Mouse (Mus musculus) heart, embryonic 13.5 days (tissue): ENCODE results near the gene Nvl. TPM values are rescaled to one million over a fixed set of nuclear protein-coding genes. Genes with fewer than 3 reads are reported as not detected.
A peak's percentile ranks its signal among the peaks of the same experiment; 100 is the strongest.

Experiments used
- ATAC-seq: fragments of 200-750 bp; cut with Nextera tagmentation; 2 replicates; pipeline ENCODE4 v1.8.0; 2017; ENCODE audit warnings: moderate TSS enrichment; ENCODE audit not compliant: insufficient number of reproducible peaks, low FRiP score, low TSS enrichment; ENCODE audit errors: extremely low read depth
- H3K27ac ChIP-seq: fragments of 300-500 bp; sonication (generic); replicated peaks from 2 replicates; pipeline ENCODE4 v1.5.1; 2015; ENCODE audit warnings: moderate library complexity, mild to moderate bottlenecking, inconsistent platforms
- H3K27me3 ChIP-seq: fragments of 300-500 bp; sonication (generic); replicated peaks from 2 replicates; pipeline ENCODE4 v1.6.1; 2015; ENCODE audit warnings: mild to moderate bottlenecking, inconsistent platforms
- H3K36me3 ChIP-seq: fragments of 300-500 bp; sonication (generic); 2 replicates; pipeline ENCODE4 v1.6.1; 2015; ENCODE audit warnings: mild to moderate bottlenecking, inconsistent platforms
- H3K4me1 ChIP-seq: fragments of 300-500 bp; sonication (generic); 2 replicates; pipeline ENCODE4 v1.6.1; 2015; ENCODE audit warnings: inconsistent platforms
- H3K4me2 ChIP-seq: fragments of 300-500 bp; sonication (generic); 2 replicates; pipeline ENCODE4 v1.6.1; 2015; ENCODE audit warnings: inconsistent platforms, mild to moderate bottlenecking, moderate library complexity
- H3K4me3 ChIP-seq: fragments of 300-500 bp; sonication (generic); 2 replicates; pipeline ENCODE4 v1.5.1; 2015; ENCODE audit warnings: moderate library complexity, mild to moderate bottlenecking, inconsistent platforms
- H3K9ac ChIP-seq: fragments of 300-500 bp; sonication (generic); 2 replicates; pipeline ENCODE4 v1.6.1; 2015; ENCODE audit warnings: inconsistent platforms, mild to moderate bottlenecking, moderate library complexity
- H3K9me3 ChIP-seq: fragments of 300-500 bp; sonication (generic); 2 replicates; pipeline ENCODE4 v1.6.1; 2016; ENCODE audit warnings: inconsistent platforms
- WGBS: fragments of 180-500 bp; shearing (Covaris S2); methylation state at CpG from one replicate; pipeline ENCODE4 v1.1.7; 2015; ENCODE audit warnings: mixed read lengths; 5-methylcytosine and 5-hydroxymethylcytosine counted together
- polyA plus RNA-seq: library from polyadenylated mRNA; unstranded; fragments of >200 nt; fragmentation: Nextera tagmentation; extraction: Ambion mirVana; gene quantifications from 2 replicates; pipeline ENCODE4 v1.2.1, GENCODE M21; 2015

The Nvl gene
- polyA plus RNA-seq, 1 experiment from 2014 or later = 19.6 TPM

DNA sequence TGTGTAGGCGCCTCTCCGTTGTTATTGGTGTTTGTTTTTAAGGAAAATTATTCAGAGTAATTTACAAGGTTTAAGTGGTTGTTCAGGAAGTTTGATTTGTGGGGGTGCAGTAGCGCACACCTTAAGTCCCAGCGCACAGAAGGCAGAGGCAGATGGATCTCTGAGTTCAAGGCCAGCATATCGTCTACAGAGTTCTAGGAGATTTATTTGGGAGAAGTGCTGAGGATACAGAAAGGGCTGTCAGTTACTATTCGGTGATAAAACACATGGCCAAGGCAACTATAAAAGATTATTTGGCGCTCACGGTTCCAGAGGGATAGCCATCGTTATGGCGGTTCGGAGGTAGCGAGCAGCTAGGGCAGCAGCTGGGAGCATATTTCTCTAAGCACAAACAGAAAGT lies 962 bp upstream of the Nvl start:
- WGBS = 15% methylated on average over 12 of the region's 12 CpGs
- peak overlapping the region; percentile 83 for H3K4me3 ChIP-seq
- H3K4me1 ChIP-seq = peaks cover 21% of the 10 kb centered on the region
- peak overlapping the region; percentile 87 for H3K4me2 ChIP-seq
- H3K9me3 ChIP-seq = no peaks in the 10 kb centered on the region
- H3K36me3 ChIP-seq = peaks cover 22% of the 10 kb centered on the region
- H3K27me3 ChIP-seq = no peaks in the 10 kb centered on the region
- H3K27ac ChIP-seq = peak overlapping the region; percentile 87
- peak overlapping the region; percentile 89 for H3K9ac ChIP-seq
- no peak for ATAC-seq

- Histone ChIP-seq H3K9me3 (no peaks in the 10 kb centered on the region), H3K4me2 (peak overlapping the region; percentile 87), H3K4me3 (peak overlapping the region; percentile 83), H3K9ac (peak overlapping the region; percentile 89), H3K27me3 (no peaks in the 10 kb centered on the region), H3K36me3 (peaks cover 35% of the 10 kb centered on the region), H3K4me1 (peaks cover 21% of the 10 kb centered on the region), H3K27ac (peak overlapping the region; percentile 87)
- peak; percentile 45; the same call in 1 of the 2 replicates for ATAC-seq
- WGBS = 0% methylated on average over 12 of the region's 12 CpGs
Measured at GRCm38 (mm10) chr1:181143609-181143949, 425 bp downstream of the Nvl start.

GRCm38 (mm10) chr1:181138730-181139129 lies 5.3 kb downstream of the Nvl start:
- Histone ChIP-seq H3K27me3 (no peaks in the 10 kb centered on the region), H3K4me1 (peaks cover 9% of the 10 kb centered on the region), H3K36me3 (peaks cover 80% of the 10 kb centered on the region), H3K9ac (no peak overlapping the region), H3K4me3 (no peak overlapping the region), H3K9me3 (no peaks in the 10 kb centered on the region), H3K27ac (no peak overlapping the region), H3K4me2 (no peak overlapping the region)
- ATAC-seq = no peak
- 89% methylated on average over 7 of the region's 7 CpGs for WGBS

DNA sequence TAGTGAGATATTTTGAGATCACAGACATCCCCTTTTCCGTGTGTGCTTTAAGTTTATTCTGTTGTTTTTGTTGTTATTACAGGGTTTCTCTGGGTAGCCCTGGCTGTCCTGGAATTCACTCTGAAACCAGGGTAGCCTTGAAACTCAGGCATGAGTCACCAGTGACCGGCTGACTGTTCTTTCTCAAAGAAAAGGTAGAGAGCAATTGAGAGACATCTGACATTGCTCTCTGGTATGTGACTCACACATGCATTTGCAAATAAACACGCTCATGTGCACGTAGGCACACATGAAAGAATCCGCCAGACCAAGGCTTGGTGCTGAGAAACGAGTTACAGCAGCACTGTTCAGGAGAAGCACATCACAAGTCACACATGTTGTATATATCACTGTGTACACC lies 12.1 kb downstream of the Nvl start:
- no peak overlapping the region for H3K4me2 ChIP-seq
- no peaks in the 10 kb centered on the region for H3K9me3 ChIP-seq
- H3K4me1 ChIP-seq = no peaks in the 10 kb centered on the region
- H3K36me3 ChIP-seq = peaks cover 95% of the 10 kb centered on the region
- H3K27ac ChIP-seq = no peak overlapping the region
- H3K4me3 ChIP-seq = no peak overlapping the region
- no peak for ATAC-seq
- H3K27me3 ChIP-seq = no peaks in the 10 kb centered on the region
- H3K9ac ChIP-seq = no peak overlapping the region
- WGBS = 90% methylated on average over 6 of the region's 6 CpGs

DNA sequence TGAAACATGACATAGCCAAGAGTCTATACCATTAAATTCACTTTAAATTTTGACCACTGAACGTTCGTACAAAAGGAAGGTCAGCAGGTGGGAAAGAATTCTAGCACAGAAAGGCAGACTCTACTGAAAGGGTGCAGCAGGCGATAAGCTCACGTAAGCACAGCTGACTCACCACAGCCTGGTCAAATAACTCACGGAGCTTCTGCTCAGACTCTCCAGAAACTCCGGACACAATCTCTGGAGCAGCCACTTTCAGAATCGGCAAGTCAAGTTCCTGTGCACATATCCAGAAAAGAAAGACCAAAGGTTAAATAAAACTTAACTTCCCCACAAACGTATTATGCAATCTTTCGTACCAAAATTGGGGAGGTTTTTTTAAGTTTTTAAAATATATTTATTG lies 17.2 kb downstream of the Nvl start:
- H3K4me1 ChIP-seq = no peaks in the 10 kb centered on the region
- no peaks in the 10 kb centered on the region for H3K9me3 ChIP-seq
- no peak overlapping the region for H3K27ac ChIP-seq
- no peak overlapping the region for H3K4me2 ChIP-seq
- H3K27me3 ChIP-seq = no peaks in the 10 kb centered on the region
- ATAC-seq = no peak
- peaks cover 94% of the 10 kb centered on the region for H3K36me3 ChIP-seq
- no peak overlapping the region for H3K4me3 ChIP-seq
- no peak overlapping the region for H3K9ac ChIP-seq
- WGBS = 88% methylated on average over 9 of the region's 9 CpGs

DNA sequence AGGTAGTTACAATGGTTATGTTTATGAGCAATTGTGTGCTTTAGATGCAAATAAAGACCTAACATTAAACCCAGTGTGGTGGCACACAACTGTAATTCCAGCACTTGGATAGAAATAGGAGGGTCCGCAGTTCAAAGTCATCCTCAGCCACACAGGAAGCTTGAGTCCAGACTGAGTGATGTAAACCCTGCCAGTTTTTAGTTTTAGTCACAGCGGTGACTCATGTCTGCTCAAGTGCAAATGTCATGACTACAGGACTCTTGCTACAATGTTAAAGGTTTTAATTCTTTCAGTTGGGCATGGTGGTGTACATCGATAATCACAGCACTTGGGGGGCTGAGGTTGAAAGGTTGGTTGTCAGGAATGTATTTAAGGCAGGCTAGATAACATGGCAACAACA lies 18.1 kb downstream of the Nvl start:
- H3K4me2 ChIP-seq = no peak overlapping the region
- H3K9ac ChIP-seq = no peak overlapping the region
- no peak overlapping the region for H3K27ac ChIP-seq
- ATAC-seq = no peak
- 93% methylated on average over 3 of the region's 3 CpGs for WGBS
- H3K4me3 ChIP-seq = no peak overlapping the region
- H3K36me3 ChIP-seq = peaks cover 96% of the 10 kb centered on the region
- no peaks in the 10 kb centered on the region for H3K9me3 ChIP-seq
- H3K27me3 ChIP-seq = no peaks in the 10 kb centered on the region
- H3K4me1 ChIP-seq = no peaks in the 10 kb centered on the region

DNA sequence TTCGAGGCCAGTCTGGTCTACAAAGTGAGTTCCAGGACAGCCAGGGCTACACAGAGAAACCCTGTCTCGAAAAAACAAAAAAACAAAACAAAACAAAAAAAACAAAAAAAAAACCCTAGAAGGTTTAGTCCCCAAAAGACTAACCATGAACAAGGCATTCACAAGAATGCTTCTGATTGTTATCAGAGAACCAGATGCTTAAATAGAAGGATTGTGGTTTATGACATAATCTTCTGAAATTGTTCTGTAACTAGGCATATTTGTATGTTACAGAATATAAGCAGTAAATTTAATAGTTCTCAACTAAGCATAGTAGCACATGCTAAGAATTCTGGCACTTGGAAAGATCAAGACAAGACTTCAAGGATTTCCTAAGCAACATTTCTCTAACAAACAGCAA lies 19.9 kb downstream of the Nvl start:
- Histone ChIP-seq H3K36me3 (peaks cover 95% of the 10 kb centered on the region), H3K4me1 (no peaks in the 10 kb centered on the region), H3K4me2 (no peak overlapping the region), H3K27me3 (no peaks in the 10 kb centered on the region), H3K27ac (no peak overlapping the region), H3K4me3 (no peak overlapping the region), H3K9me3 (no peaks in the 10 kb centered on the region), H3K9ac (no peak overlapping the region)
- 89% methylated on average over 2 of the region's 2 CpGs for WGBS
- ATAC-seq = no peak

- 93% methylated on average over 4 of the region's 4 CpGs for WGBS
- H3K4me2 ChIP-seq = no peak overlapping the region
- H3K4me3 ChIP-seq = no peak overlapping the region
- no peaks in the 10 kb centered on the region for H3K4me1 ChIP-seq
- H3K36me3 ChIP-seq = peaks cover 87% of the 10 kb centered on the region
- ATAC-seq = no peak
- no peak overlapping the region for H3K9ac ChIP-seq
- no peaks in the 10 kb centered on the region for H3K27me3 ChIP-seq
- H3K27ac ChIP-seq = no peak overlapping the region
- H3K9me3 ChIP-seq = no peaks in the 10 kb centered on the region
Measured at GRCm38 (mm10) chr1:181117112-181117511, 26.9 kb downstream of the Nvl start.

DNA sequence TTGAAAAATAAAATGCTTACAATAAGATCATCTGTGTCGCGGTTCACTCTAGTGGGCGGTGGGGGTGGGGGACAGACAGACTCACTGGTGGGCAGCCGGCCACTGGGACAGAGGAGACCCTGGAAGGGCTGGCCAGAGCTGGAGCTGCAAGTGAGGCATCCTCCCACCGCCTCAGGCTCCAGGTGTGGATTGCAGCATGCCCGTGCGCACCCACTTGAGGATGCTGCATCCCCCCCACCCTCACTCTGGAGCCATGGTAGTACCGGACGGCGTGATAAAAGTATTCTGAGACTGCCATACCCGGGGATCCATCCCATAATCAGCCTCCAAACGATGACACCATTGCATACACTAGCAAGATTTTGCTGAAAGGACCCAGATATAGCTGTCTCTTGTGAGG lies 54.0 kb downstream of the Nvl start:
- no peak overlapping the region for H3K27ac ChIP-seq
- H3K9me3 ChIP-seq = no peaks in the 10 kb centered on the region
- H3K4me3 ChIP-seq = no peak overlapping the region
- no peak overlapping the region for H3K4me2 ChIP-seq
- H3K9ac ChIP-seq = no peak overlapping the region
- 77% methylated on average over 12 of the region's 12 CpGs for WGBS
- no peaks in the 10 kb centered on the region for H3K4me1 ChIP-seq
- H3K27me3 ChIP-seq = no peaks in the 10 kb centered on the region
- ATAC-seq = no peak
- peaks cover 44% of the 10 kb centered on the region for H3K36me3 ChIP-seq

- ATAC-seq = no peak
- Histone ChIP-seq H3K9me3 (no peaks in the 10 kb centered on the region), H3K36me3 (no peaks in the 10 kb centered on the region), H3K9ac (no peak overlapping the region), H3K4me2 (no peak overlapping the region), H3K4me3 (no peak overlapping the region), H3K27me3 (no peaks in the 10 kb centered on the region; the same call in 1 of the 2 replicates), H3K27ac (no peak overlapping the region), H3K4me1 (no peaks in the 10 kb centered on the region)
- 25% methylated on average over 2 of the region's 2 CpGs for WGBS
Measured at GRCm38 (mm10) chr1:181084021-181084420, 60.0 kb downstream of the Nvl start.

- no peaks in the 10 kb centered on the region for H3K36me3 ChIP-seq
- ATAC-seq = no peak
- no peak overlapping the region for H3K4me3 ChIP-seq
- H3K9ac ChIP-seq = no peak overlapping the region
- H3K4me2 ChIP-seq = no peak overlapping the region
- no peaks in the 10 kb centered on the region for H3K9me3 ChIP-seq
- no peaks in the 10 kb centered on the region for H3K4me1 ChIP-seq
- no peak overlapping the region for H3K27ac ChIP-seq
- peaks cover 25% of the 10 kb centered on the region for H3K27me3 ChIP-seq
- WGBS = 45% methylated on average over 5 of the region's 5 CpGs
Measured at GRCm38 (mm10) chr1:181073075-181073474, 70.9 kb downstream of the Nvl start.

GRCm38 (mm10) chr1:181069671-181070070 lies 74.3 kb downstream of the Nvl start:
- WGBS = 55% methylated on average over 11 of the region's 11 CpGs

More at GRCm38 (mm10) chr1:181069671-181070070, 74.3 kb downstream of the Nvl start:
- no peak for ATAC-seq
- Histone ChIP-seq H3K27ac (no peak overlapping the region), H3K27me3 (peaks cover 4% of the 10 kb centered on the region; the same call in 1 of the 2 replicates), H3K4me1 (peaks cover under 1% of the 10 kb centered on the region; the same call in 1 of the 2 replicates), H3K9ac (no peak overlapping the region), H3K36me3 (no peaks in the 10 kb centered on the region), H3K9me3 (no peaks in the 10 kb centered on the region), H3K4me2 (no peak overlapping the region), H3K4me3 (no peak overlapping the region)
